Mouse (Mus musculus): Measurements from ENCODE around the gene Pard3.

Gene Pard3

DNA sequence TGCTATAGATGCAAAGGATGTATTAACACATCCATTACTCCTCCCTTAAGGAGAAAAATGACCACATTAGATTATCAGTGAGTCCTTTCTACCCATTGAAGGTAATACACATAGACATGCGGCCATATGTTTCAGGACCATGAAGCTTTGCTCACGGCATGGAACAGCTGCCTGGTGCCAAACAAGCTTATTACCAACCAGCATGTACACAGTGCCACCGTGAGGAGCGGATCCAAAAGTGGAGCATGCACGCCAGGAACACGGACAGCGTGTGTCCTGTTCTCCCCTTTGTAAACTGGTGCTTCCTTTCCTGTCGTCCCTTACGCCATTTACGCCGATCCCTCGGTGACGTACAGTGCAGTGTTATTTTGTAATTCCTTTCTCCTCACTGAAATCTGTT, 232.2 kb downstream of the Pard3 start:
- no peak for DNase-seq

DNA sequence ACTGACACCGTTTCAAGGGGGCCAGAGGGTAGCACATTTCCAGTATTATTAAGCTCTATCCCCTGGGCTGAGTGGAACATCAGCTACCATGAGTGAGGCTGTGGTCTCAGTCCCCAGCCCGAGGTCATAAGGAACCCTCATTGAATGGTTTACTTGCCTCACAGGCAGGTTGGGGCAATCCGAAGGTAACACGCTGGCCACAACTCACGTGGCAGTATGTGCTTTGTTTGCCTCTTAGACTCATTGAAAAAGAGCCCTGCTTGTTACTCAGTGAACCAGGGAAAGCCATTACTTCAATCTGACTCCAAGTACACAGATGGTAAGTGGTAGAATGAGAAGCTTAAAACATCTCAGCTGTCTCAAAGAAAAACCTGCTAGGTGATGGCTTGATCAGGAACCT, 236.8 kb downstream of the Pard3 start:
- peak in 1 of 2 experiments; percentile 32 for DNase-seq

DNA sequence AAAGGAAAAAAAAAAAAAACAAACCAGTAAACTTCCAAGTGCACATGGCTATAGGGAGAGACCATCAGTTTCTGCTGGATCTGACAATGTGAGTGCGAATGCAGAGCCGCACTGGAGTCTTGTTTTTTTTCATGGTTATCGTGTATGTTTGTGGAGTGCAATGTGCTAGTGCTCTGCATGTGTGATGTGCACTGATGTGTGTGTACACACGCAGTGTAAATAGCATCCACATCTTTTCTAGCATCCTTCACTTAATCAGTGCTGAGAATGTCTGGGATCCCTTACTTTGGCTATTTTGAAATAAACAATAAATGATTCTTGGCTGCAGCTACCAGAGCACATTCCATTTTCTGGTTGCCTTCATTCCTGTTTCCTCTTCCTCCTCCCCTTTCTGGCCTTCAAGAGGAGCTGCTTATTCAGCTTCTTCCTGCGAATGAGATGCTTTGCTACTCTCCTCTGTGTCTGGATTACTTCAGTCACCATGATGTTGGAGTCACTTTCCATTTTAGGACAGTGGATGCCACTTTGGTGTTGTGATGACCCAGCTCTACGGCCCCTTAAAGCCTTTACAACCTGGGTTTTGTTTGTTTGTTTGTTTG, 239.3 kb downstream of the Pard3 start:
- no peak for DNase-seq

DNA sequence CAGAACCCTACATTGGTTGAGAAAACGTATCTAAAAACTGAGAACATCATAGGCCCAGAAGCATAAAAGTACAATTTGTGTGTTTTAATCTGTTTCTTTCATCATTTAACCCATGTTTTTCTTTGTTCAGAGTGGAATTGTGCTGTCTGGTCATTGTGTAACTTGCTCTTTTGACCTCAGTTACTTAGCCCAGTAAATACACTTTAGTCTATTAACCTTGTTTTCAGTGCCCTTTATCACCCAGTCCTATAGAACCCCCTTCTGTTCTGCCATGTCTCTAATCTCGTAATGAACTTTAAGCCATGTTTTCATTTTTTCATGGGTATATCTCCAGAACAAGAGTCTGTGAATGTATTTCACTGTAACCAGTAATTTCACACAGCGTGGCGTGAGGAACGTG, 243.3 kb downstream of the Pard3 start:
- peak in 1 of 2 experiments; percentile 22 for DNase-seq

DNA sequence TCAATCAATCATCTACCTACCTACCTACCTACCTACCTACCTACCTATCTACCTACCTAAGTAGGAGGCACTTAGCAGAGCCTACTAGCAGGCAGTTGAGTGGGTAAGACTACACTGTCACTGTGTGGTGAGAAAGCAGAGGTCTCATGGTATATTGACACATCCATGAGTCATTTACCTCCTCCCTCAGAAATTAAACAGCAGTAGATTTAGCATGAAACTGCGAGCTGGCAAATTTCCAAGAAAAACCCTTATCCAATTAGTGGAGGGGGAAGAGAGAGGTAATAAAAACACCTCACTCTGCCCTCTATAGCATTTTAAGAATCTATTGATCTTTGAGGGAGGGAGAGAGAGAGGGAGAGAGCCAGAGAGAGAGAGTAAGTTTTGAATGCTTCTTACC, 245.7 kb downstream of the Pard3 start:
- DNase-seq = no peak

DNA sequence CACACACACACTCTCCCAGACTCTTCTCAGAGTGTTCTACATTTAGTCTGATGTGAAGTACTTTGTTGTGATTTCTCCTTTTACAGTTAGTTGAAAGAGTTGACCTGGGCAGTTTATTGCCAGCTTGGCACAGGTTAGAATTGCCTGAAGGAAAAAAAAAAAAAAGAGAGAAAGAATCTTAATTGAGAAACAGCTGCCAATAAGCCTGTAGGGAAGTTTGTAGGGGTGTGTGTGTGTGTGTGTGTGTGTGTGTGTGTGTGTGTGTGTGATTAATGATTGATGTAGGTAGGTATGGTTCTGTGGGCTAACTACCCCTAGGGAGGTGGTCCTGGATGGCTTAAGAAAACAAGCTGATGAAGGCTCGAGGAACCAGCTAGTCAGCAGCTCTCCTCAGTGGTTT, 252.1 kb downstream of the Pard3 start:
- DNase-seq = peak; percentile 35 to 58

DNA sequence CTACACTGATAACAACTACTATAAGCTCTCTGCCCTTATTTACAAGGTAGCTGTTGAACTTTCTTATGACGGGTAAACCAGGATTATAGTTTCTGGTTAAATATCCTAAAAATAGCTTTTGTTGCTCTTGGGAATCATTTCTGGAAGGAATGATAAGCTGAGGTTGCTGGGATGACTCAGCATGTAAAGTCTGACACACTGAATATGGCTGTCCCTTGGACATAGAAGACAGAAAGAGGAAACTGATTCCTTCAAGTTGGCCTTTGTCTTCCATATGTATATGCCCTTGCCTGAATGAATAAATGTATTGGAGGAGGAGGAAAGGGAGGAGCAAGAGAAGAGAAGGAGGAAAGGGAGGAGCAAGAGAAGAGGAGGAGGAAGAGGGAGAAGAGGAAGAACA, 254.2 kb downstream of the Pard3 start:
- DNase-seq = no peak

DNA sequence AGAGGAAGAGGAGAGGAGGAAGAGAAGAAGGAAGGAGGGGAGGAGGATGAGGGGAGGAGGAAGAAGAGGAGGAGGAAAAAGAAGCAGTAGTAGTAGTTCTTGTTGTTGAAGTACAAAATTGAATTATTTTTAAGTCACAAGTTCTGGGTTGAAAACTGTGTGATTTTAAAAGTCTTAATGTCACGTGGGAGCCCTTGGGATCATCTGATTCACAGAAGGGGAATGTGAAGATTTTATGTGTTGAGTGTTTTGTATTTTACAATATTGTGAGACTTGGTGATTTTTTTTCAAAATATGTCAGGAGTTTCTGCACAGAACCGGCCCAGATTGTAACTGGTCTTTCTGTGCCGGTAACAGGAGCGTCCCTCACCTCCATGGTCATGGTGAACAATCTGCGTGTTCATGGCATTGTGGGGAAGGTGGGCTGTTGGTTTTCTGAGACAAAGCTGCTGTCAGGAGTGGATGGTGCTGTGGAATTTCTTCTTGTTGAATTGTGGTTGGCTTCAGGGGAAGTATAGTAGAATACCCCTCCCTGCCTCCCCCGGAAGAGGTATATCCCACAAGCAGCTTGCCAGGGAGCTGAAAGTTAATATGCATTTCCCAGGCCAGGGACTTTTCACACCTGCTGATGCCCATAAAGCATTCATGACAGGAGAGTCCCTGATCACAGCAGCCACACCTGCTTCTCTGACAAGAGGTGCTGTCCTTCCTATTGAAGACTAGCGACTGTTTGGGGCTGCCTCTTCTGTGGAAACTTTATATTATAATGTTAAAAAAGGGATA, 254.9 kb downstream of the Pard3 start:
- no peak for DNase-seq

DNA sequence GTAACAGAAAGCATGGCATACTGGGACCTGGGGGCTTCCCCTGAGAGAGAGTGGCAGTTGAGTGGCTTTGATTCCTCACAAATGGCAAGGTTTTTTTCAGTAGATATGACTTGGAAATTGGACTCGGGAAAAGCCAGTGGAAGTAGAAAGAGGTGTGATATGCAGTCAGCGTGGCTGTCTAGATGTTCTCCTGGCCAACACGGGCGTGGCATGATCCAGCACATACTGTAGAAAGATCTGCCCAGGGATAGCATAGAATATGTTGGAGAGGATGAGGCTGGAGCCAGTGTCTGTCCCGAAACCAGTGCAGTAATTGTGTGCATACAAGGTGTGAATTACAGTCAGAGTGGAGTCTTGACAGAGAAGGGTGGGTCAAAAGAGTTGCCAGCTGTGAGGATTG, 257.2 kb downstream of the Pard3 start:
- no peak for DNase-seq

DNA sequence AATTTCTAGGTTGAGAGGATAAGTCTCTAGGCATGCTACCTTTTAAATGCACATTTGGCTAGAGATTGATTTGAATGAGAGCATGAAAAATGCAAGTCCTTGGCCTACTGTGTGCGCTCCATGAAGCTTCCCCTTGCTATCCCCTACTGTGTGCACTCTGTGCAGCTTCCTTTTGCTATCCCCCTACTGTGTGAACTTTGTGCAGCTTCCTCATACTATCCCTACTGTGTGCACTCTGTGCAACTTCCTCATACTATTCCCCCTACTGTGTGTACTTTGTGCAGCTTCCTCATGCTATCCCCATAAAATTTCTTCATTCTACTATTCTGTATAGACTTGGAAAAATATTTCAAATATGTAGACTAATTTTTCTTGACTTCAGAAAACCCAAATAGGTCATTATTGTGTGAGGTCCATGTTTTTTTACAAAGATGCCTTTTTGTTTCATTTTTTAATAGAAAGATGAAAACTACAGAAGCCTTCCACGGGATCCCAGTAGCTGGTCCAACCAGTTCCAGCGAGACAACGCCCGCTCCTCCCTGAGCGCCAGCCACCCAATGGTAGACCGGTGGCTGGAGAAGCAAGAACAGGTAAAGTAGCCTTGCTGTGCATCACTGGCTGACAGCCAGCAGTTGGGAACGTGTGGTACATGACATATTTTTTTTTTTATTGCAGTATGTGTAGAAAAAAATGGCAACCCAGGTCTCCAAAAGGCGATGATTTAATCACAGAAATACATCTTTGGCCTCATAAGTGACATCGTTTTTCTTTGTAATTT, 260.1 kb downstream of the Pard3 start:
- no peak for DNase-seq

DNA sequence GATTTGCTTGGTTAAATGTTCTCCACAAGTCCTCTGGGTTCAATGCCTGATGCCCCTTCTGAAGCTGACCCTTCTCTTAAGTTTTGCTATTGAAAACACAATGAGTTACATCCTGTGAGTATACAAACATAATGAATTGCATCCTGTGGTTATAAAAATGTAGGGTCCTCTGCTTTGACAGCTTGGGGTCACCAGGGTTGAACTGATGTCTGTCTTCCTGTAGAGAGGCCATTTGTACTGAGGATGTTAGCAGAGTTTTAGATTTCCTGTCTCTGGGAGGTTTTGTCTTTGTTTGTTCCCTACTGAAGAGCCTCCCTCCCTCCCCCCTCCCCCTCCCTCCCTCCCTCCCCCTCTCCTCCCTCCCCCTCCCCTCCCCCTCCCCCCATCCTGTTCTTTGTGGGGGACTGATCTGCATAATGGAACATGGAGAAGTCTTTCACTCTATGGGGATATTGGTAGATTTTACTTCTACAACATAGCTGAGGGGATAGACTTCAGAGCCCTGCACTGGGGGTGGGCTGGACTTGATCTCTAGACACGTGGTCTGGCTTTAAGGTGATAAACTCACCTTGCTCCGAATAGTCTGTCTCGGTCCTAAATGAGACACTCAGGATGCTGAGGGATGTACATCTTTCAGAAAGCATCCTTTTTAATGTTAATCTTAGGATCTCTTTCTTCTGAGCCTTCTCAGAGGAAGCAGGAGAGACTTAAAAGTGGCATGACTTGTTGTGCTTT, 261.3 kb downstream of the Pard3 start:
- DNase-seq = no peak

DNA sequence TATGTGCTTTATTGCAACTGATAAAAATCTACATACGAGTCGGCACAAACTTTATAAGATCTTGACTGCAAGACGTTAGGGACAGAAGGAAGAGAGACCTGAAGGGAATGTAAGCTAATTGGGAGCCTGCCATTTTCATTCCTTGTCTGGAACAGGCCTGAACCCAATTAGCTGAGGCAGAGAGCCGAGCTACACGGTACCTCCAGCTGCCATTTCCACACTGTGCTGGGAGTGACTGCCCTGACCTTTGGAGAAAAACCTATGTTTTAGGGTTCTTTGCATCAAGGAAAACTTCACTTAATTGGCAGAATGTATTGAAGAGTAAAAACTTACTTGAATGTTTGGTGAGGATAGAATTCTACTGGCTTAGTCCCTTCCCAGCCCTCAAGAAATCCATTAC, 262.1 kb downstream of the Pard3 start:
- DNase-seq = no peak

DNA sequence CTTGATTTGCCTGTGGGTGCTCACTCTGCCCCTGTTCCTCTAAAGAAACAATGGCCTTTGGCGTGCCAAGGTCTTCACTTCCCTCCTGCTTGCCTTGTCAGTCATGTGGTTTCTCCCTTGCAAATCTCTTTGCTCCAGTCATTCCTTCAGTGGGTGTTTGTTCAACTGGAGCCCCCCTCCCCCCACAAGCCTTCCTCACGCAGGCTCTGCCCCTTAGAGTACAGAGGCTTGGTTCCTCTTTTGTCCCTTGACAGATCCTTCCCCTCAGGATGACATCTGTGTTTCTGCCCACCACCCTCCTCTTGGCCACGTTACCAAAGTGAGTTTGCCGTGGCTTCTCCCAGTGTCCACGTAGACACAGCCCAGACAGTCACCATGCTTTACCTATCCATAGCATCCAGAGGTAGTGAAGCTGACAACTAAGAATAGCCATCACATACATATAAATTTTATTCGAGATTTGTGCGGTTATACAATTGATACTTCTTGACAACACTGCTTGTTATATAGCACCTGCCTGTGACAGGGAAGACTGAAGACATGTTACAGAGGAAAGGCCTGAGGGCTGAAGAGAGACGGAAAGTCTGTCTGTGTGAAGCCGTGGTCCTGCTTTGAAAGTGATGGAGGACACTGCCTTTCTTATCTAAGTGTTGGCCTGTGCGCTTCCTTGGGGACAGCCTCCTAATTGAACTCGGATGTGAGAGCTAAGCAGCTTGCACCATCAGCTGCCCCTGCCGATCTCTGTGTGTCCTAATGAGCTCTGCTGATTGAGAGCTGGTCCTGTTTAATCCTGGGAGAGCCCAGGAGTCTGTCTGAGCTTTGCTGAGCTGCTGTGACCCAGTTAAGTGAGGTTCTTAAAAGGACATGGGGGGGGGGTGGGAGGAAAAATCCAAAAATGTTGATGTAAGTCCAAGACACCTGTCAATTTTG, 266.8 kb downstream of the Pard3 start:
- DNase-seq = no peak

DNA sequence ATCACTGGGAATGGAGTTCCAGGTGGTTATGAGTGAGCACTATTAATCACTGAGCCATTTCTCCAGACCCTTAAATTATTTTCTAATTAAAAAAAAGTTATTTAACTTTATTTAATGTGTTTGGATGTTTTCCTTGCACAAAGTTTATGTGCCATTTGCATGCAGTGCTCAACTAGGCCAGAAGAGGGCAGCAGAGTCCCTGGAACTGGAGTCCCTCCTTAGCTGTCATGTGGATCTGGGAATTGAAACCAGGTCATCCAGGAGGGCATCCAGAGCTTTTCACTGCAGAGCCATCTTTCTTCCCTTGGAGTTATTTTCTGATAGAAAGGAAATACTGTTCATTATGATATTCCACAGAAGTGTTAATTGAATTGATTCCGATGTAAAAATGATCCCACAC, 268.1 kb downstream of the Pard3 start:
- peak in 1 of 2 experiments; percentile 74 for DNase-seq

DNA sequence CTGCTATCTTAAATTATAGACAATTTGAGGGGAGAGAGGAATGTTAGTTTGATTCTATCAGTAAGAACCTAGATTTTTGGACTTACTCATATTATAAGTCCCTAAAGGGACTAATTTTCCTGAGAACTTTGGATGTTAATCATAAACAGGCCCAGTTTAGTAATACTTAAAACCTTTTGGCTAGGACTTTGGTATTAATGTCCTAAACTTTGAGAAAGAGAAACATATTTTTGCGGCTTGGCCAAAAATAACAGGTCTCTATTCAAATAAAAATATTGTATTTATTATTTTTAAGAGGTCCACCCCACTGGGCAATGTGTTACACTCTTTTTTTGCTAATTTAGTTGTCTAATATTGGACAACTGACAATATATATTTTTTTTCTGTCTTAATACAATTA, 271.5 kb downstream of the Pard3 start:
- DNase-seq = no peak

DNA sequence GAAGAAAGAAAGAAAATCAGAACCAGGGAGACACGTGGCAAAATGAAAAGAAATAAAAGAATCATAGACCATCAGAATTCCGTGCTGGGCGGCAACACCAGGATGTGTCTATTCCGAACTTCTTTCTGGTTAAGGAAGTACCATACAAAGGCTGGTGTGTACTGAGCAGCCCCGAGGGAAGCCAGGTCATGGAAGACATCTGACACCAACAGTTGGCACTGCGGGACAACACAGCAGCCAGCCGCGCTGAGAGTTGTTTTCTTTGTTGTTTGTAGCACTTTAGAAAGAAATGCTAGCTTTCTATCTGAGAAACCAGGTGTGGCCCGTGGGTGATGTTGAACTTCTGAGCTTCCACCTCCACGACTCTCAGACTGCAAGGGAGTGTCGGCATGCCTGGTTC, 274.5 kb downstream of the Pard3 start:
- no peak for DNase-seq

DNA sequence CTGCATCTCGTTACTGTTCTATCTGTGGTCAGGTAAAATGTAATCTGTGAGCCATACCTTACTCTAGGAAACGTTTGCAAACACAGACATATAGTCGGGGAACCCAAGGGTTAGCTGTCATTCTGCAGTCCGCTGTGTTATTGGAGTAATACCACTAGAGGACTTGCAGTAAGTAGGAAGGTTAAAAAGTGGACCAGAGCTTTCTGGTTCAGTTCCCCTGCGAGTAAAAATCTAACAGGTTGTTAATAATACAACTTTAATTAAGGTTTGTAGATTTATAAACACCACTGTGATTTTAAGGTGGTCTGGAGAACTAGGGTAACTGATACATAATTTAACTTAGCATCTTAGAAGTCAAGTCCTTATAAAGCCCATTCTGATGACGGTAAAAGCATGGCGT, 277.4 kb downstream of the Pard3 start:
- DNase-seq = peak; percentile 29 to 39

DNA sequence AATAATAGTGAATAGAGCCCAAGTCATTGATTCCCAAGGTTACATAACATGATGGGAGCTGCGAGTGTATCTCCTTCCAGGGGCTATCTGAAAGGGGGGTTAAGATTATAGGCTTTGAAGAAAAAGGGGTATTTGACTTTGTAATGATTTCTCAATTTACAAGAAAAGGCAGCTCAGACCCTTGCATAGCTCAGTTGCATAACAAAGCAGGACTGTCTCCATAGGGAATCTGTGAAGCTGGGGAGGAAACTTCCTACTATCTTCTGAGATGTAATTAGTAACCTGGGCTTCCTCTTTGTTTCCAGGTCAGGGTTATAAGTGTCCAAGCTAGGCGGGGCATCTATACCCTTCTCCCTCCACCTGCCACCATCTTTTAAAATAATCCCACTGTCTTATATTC, 279.4 kb downstream of the Pard3 start:
- DNase-seq = no peak

DNA sequence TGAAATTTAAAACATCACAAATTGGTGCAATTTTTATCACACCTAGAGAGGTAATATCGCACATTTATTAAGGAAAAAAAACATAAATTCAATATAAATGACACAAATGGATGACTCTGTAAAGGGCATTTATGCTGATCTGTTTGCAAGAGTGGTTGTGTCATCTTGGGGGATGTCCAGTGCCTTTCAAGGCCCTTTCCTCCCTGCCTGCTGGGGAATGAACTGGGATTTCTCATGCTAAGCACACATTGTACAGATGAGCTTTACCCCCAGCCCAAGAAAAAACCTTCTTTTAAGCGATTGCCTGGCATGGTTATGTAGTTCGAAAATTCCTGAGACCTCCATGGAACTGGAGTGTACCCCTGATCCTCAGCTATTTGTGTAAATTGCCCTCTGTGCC, 280.7 kb downstream of the Pard3 start:
- DNase-seq = no peak

DNA sequence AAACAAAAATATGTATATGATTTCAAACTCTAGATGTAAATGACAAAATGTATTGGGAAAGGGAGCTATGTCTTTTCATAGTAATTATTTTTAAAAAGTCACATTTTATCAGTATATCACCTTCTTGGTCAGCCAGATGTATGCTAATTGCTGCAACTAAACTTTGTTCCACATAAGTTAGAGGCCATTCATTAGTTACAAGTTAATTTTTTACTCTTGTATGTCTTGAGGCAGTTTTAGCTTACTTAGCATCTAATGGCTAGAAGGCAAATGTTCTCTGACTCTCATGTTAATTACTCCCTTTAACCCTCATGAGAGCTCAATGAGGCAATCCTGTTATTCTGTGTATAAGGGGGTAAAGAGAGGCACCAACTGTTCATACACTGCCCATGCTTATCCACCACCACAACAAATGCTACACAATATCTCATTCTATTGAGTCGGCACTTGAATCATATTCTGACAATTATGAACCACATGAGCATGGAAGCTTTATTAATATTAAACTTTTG, 282.3 kb downstream of the Pard3 start:
- DNase-seq = no peak

DNA sequence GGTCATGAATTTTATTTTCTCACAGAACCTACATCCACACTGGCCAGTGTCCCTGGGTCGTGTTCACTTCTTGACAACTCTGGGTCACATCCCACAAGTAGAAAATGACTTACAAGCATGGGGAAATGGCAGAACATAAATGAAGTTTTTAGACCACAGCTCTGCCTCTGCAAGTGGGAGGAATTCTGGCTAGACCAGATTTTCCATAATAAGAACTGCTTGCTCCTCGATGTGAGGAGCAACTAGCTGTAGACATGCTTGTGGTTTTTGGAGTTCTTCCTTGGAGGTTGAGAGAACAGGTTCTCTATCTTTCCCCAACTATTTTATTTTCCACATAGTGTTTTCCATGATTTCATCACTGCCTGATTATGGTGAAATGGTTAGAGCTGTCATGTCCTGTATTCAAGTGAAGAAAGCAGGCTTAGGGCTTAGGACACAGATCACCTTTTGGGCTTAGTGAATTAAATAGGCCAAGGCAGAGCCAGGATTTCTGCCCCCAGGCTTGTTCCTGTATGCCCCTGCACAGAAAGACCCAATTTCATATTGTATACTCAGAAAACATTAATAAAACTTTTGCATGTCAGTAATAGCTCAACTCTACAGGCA, 284.3 kb downstream of the Pard3 start:
- no peak for DNase-seq

DNA sequence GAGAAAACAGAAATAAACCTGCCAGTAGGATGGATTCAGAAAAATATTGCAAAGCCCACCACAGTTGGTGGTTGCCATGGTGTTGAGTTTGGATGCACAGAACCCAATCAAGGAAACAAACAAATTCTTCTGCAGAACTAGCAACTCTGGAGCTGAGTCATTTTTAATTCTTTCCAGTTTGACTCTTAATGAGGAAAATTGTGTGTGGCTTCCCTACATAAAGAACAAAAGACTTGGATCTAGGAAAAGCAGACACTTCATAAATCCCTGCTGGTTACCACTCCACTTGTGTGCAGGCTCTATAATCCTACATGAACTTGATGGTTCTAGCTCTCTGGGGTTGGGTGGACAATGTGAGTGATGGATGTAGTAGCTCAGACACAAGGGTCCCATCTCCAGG, 298.1 kb downstream of the Pard3 start:
- DNase-seq = no peak

All from kidney, adult 8-10 months (tissue).